Mouse (Mus musculus): ENCODE results near the gene Gbp5.

GRCm38 (mm10) chr3:142529597-142529996 lies 35.8 kb downstream of the Gbp5 start:
- TF ChIP-seq CTCF (IDR thresholded peaks at IDR 0.05; ENCODE audit: low read depth, low read length) (no peak), POLR2A (IDR thresholded peaks at IDR 0.05; ENCODE audit: extremely low read depth, insufficient read depth, low read length) (no peak)
